Mouse (Mus musculus): ENCODE results near the gene Btg1-ps2.
"Not testable (repeated sequence)": the region's sequence is repeated elsewhere in the genome, so short reads cannot be mapped to it uniquely, and the experiment has no call there.

Gene Btg1-ps2

GRCm38 (mm10) chrX:38043014-38043413, at the start of gene Btg1-ps2:
TSS of gene Btg1-ps2 (minus strand) at chrX:38043114.
- not testable (repeated sequence) for DNase-seq

- no peak for DNase-seq
Measured at GRCm38 (mm10) chrX:38085041-38085440, 42.1 kb upstream of the Btg1-ps2 start, which contains the start of gene Rhox11. TSS of gene Rhox11 (minus strand) at chrX:38085141.

GRCm38 (mm10) chrX:38084226-38084625, 41.3 kb upstream of the Btg1-ps2 start:
- DNase-seq, result peak; percentile 69 to 73

- DNase-seq, result no peak
Measured at GRCm38 (mm10) chrX:38066175-38066574, 23.3 kb upstream of the Btg1-ps2 start, which contains the start of gene Rhox10. TSS of gene Rhox10 (plus strand) at chrX:38066475.

GRCm38 (mm10) chrX:38061544-38061943, 18.6 kb upstream of the Btg1-ps2 start:
- DNase-seq, result peak; percentile 29 to 31

- DNase-seq, result no peak
Measured at GRCm38 (mm10) chrX:38039666-38040065, 3.2 kb downstream of the Btg1-ps2 start.

- no peak for DNase-seq
Measured at GRCm38 (mm10) chrX:38033841-38034240, 9.1 kb downstream of the Btg1-ps2 start.

GRCm38 (mm10) chrX:38018597-38018996, 24.3 kb downstream of the Btg1-ps2 start, which contains the start of gene Btg1-ps1:
TSS of gene Btg1-ps1 (minus strand) at chrX:38018815.
- DNase-seq, result not testable (repeated sequence)

- DNase-seq, result peak in 1 of 2 experiments; percentile 1
Measured at GRCm38 (mm10) chrX:38008756-38009155, 34.2 kb downstream of the Btg1-ps2 start.
